Mouse (Mus musculus) liver, postnatal 0 days (tissue): ENCODE measurements at regions not wholly inside any gene's neighbourhood (a gene's known extent, or its start where the extent isn't known, plus 50 kb on each side); places are given as distances from the start of the nearest gene placed in this dataset.

Source experiments
- CTCF ChIP-seq: sonication (generic); IDR thresholded peaks from 2 replicates; pipeline ENCODE4 v1.5.1; 2016; ENCODE audit warnings: antibody characterized with exemption, low read depth
- EP300 ChIP-seq: IDR thresholded peaks from 2 replicates; pipeline ENCODE4 v1.6.1; 2016; ENCODE audit warnings: antibody characterized with exemption, low read depth, mild to moderate bottlenecking

GRCm38 (mm10) chrX:163812431-163812830 is 51.3 kb upstream of the Rnf138rt1 start:
- TF ChIP-seq CTCF (no peak), EP300 (no peak)
